Mouse (Mus musculus): Measurements from ENCODE around the gene Tmem185b. TPM values are rescaled to one million over a fixed set of nuclear protein-coding genes. Genes with fewer than 3 reads are reported as not detected.
A peak's percentile ranks its signal among the peaks of the same experiment; 100 is the strongest.

Gene Tmem185b
- polyA plus RNA-seq, 1 experiment, result 61.2 TPM

DNA sequence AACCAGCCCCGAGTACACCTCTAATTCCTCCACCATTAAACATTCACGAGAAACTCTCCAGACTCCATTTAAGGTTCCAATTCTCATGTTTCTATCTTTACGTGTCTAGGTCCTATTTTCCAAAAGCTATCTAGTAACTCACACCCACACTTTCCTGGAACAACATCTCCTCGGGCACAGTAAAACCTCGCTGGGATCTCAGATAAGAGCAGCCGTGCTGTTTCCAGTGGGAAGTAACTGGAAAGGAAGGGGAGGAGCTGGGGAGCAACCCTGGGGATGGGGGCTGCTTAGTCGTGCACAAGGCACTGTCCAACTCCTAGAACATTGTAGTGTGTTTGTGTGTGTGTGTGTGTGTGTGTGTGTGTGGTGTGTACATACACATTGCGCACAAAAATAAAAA is 24.1 kb upstream of the Tmem185b start:
- 86% methylated on average over 8 of the region's 8 CpGs for WGBS
- H3K4me1 ChIP-seq (replicated peaks; ENCODE audit: control insufficient read depth, insufficient read depth, low read length), result peaks cover 36% of the 10 kb centered on the region

GRCm38 (mm10) chr1:119502729-119503128 is 23.2 kb upstream of the Tmem185b start:
- no peak overlapping the region for H3K4me3 ChIP-seq (ENCODE audit: control insufficient read depth, insufficient read depth, low read length)
- peaks cover 36% of the 10 kb centered on the region for H3K4me1 ChIP-seq (replicated peaks; ENCODE audit: control insufficient read depth, insufficient read depth, low read length)
- DNase-seq, result no peak
- no peaks in the 10 kb centered on the region for H3K36me3 ChIP-seq (ENCODE audit: control insufficient read depth, insufficient read depth, low read length)
- WGBS, result 18% methylated on average over 11 of the region's 11 CpGs
- no peaks in the 10 kb centered on the region for H3K27me3 ChIP-seq (ENCODE audit: control insufficient read depth, insufficient read depth, low read length)
- H3K27ac ChIP-seq (ENCODE audit: control insufficient read depth, insufficient read depth, low read length), result no peak overlapping the region
- TF ChIP-seq CTCF (IDR thresholded peaks at IDR 0.05; ENCODE audit: borderline replicate concordance, control insufficient read depth, extremely low read depth, insufficient read depth, low read length, poor library complexity), result no peak
- no peak for TF ChIP-seq POLR2A (IDR thresholded peaks at IDR 0.05; ENCODE audit: control insufficient read depth, extremely low read depth, insufficient read depth, low read length, poor library complexity)

More for the DNA sequence above, 24.1 kb upstream of the Tmem185b start:
- Histone ChIP-seq H3K36me3 (ENCODE audit: control insufficient read depth, insufficient read depth, low read length) (no peaks in the 10 kb centered on the region), H3K4me3 (ENCODE audit: control insufficient read depth, insufficient read depth, low read length) (no peak overlapping the region), H3K27ac (ENCODE audit: control insufficient read depth, insufficient read depth, low read length) (no peak overlapping the region), H3K27me3 (ENCODE audit: control insufficient read depth, insufficient read depth, low read length) (no peaks in the 10 kb centered on the region)
- no peak for DNase-seq
- TF ChIP-seq CTCF (IDR thresholded peaks at IDR 0.05; ENCODE audit: borderline replicate concordance, control insufficient read depth, extremely low read depth, insufficient read depth, low read length, poor library complexity) (no peak), POLR2A (IDR thresholded peaks at IDR 0.05; ENCODE audit: control insufficient read depth, extremely low read depth, insufficient read depth, low read length, poor library complexity) (no peak)

- TF ChIP-seq CTCF (IDR thresholded peaks at IDR 0.05; ENCODE audit: borderline replicate concordance, control insufficient read depth, extremely low read depth, insufficient read depth, low read length, poor library complexity) (no peak), POLR2A (IDR thresholded peaks at IDR 0.05; ENCODE audit: control insufficient read depth, extremely low read depth, insufficient read depth, low read length, poor library complexity) (no peak)
- Histone ChIP-seq H3K36me3 (ENCODE audit: control insufficient read depth, insufficient read depth, low read length) (no peaks in the 10 kb centered on the region), H3K4me3 (ENCODE audit: control insufficient read depth, insufficient read depth, low read length) (no peak overlapping the region), H3K27me3 (ENCODE audit: control insufficient read depth, insufficient read depth, low read length) (no peaks in the 10 kb centered on the region), H3K4me1 (replicated peaks; ENCODE audit: control insufficient read depth, insufficient read depth, low read length) (peaks cover 35% of the 10 kb centered on the region), H3K27ac (ENCODE audit: control insufficient read depth, insufficient read depth, low read length) (no peak overlapping the region)
- 95% methylated on average over 3 of the region's 3 CpGs for WGBS
- DNase-seq, result no peak
Observed at GRCm38 (mm10) chr1:119503181-119503580, 22.8 kb upstream of the Tmem185b start.

- no peaks in the 10 kb centered on the region for H3K27me3 ChIP-seq (ENCODE audit: control insufficient read depth, insufficient read depth, low read length)
- peak overlapping the region; percentile 78 for H3K4me3 ChIP-seq (ENCODE audit: control insufficient read depth, insufficient read depth, low read length)
- no peaks in the 10 kb centered on the region for H3K36me3 ChIP-seq (ENCODE audit: control insufficient read depth, insufficient read depth, low read length)
- DNase-seq, result peak; percentile 21
- H3K27ac ChIP-seq (ENCODE audit: control insufficient read depth, insufficient read depth, low read length), result no peak overlapping the region
- no peak for TF ChIP-seq CTCF (IDR thresholded peaks at IDR 0.05; ENCODE audit: borderline replicate concordance, control insufficient read depth, extremely low read depth, insufficient read depth, low read length, poor library complexity)
- no peak for TF ChIP-seq POLR2A (IDR thresholded peaks at IDR 0.05; ENCODE audit: control insufficient read depth, extremely low read depth, insufficient read depth, low read length, poor library complexity)
- WGBS, result 35% methylated on average over 5 of the region's 5 CpGs
- H3K4me1 ChIP-seq (replicated peaks; ENCODE audit: control insufficient read depth, insufficient read depth, low read length), result peaks cover 29% of the 10 kb centered on the region
Observed at GRCm38 (mm10) chr1:119503808-119504207, 22.2 kb upstream of the Tmem185b start.

DNA sequence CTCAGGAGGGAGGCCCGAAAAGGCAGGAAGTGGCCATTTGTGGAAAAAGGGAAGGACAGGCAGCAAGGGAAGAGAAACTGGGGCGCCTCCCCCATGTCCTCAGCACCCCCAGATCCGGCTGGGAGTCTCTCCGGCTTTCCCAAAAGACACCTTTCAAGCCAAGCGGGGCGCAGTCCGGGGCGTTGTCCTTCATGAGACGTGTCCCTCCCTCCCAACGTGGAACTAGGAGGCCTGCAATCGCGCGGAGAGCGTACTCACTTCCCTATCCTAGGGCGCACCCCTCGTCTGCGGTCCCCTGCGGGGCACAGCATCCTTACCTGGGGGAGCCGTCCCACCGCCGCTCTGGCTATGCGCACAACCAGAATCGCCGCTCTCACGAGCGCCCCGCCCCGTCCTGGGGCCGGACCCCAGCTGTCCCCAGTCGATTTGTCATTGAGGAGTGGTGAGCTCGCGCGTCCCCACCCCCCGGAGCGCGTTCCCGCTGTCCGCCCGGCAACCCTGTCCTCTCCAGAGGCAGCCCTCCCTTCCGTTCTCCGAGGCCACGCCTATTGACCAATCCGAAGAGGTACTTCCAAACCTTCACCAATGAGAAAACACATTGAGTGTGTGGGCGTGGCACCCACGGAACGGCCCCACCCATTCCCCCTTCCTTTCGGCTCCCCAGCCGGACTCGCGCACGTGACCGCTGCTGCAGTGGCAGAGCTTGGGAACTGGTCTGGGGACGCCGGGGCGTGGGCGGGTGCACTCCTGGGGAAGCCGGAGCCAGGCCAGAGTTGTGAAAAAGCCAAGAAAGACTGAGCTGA is 21.5 kb upstream of the Tmem185b start, which contains the start of gene Ralb:
Gene Ralb (minus strand): TSS at position 535 of the 803 bp plus-strand sequence.
- TF ChIP-seq POLR2A (IDR thresholded peaks at IDR 0.05; ENCODE audit: control insufficient read depth, extremely low read depth, insufficient read depth, low read length, poor library complexity) (no peak; the same call in 1 of the 2 replicates), CTCF (IDR thresholded peaks at IDR 0.05; ENCODE audit: borderline replicate concordance, control insufficient read depth, extremely low read depth, insufficient read depth, low read length, poor library complexity) (peak; percentile 56; the same call in 1 of the 2 replicates)
- Histone ChIP-seq H3K4me1 (replicated peaks; ENCODE audit: control insufficient read depth, insufficient read depth, low read length) (peaks cover 24% of the 10 kb centered on the region), H3K4me3 (ENCODE audit: control insufficient read depth, insufficient read depth, low read length) (peak within 1 kb of the TSS; percentile 78), H3K27me3 (ENCODE audit: control insufficient read depth, insufficient read depth, low read length) (no peaks in the 10 kb centered on the region), H3K27ac (ENCODE audit: control insufficient read depth, insufficient read depth, low read length) (no peak within 1 kb of the TSS), H3K36me3 (ENCODE audit: control insufficient read depth, insufficient read depth, low read length) (no peaks in the 10 kb centered on the region)
- under 1% methylated on average over 57 of the region's 57 CpGs for WGBS
- DNase-seq, result peak; percentile 97

DNA sequence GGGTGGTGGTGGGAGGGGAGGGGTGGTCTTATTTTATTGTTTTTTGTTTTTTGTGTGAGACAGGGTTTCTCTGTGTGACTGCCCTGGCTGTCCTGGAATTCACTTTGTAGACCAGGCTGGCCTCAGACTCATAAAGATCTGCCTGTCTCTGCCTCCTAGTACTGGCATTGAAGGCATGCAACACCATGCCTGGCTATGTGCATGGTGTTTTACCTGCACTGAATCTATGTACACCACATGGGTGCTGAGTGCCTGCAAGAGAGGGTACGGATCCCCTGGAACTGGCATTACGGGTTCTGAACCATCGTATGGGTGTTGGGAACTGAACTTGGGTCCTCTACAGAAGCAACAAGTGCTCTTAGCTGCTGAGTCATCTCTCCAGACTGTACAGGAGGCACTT is 20.0 kb upstream of the Tmem185b start:
- Histone ChIP-seq H3K27ac (ENCODE audit: control insufficient read depth, insufficient read depth, low read length) (no peak overlapping the region), H3K4me1 (replicated peaks; ENCODE audit: control insufficient read depth, insufficient read depth, low read length) (peaks cover 24% of the 10 kb centered on the region), H3K27me3 (ENCODE audit: control insufficient read depth, insufficient read depth, low read length) (no peaks in the 10 kb centered on the region), H3K36me3 (ENCODE audit: control insufficient read depth, insufficient read depth, low read length) (no peaks in the 10 kb centered on the region), H3K4me3 (ENCODE audit: control insufficient read depth, insufficient read depth, low read length) (no peak overlapping the region)
- TF ChIP-seq CTCF (IDR thresholded peaks at IDR 0.05; ENCODE audit: borderline replicate concordance, control insufficient read depth, extremely low read depth, insufficient read depth, low read length, poor library complexity) (no peak), POLR2A (IDR thresholded peaks at IDR 0.05; ENCODE audit: control insufficient read depth, extremely low read depth, insufficient read depth, low read length, poor library complexity) (no peak)
- DNase-seq, result no peak
- WGBS, result 79% methylated on average over 3 of the region's 3 CpGs

Measured in thymus, adult 2 months (tissue).